Mouse (Mus musculus): Measurements from ENCODE around the gene Gfod2.

Gfod2 gene

GRCm38 (mm10) chr8:105677891-105678290 is 80.6 kb downstream of the Gfod2 start:
- DNase-seq (ENCODE audit: low spot score), result no peak
